Mouse (Mus musculus) liver, postnatal 0 days (tissue): ENCODE measurements at regions not wholly inside any gene's neighbourhood (a gene's known extent, or its start where the extent isn't known, plus 50 kb on each side); places are given as distances from the start of the nearest gene placed in this dataset.

Experiments
- ATAC-seq: fragments of 200-750 bp; cut with Nextera tagmentation; 2 replicates; pipeline ENCODE4 v1.8.0; 2017; ENCODE audit warnings: mild to moderate bottlenecking, moderate library complexity
- DNase-seq: peaks from one replicate; pipeline ENCODE4 v3.0.0-alpha.2; 2016
- H3K27ac ChIP-seq: fragments of 300-500 bp; sonication (generic); 2 replicates; pipeline ENCODE4 v1.5.1; 2014; ENCODE audit warnings: antibody characterized with exemption, moderate library complexity, mild to moderate bottlenecking, low read depth
- H3K27me3 ChIP-seq: fragments of 300-500 bp; sonication (generic); 2 replicates; pipeline ENCODE4 v1.6.1; 2014; ENCODE audit warnings: low read length, control low read depth, mixed read lengths; ENCODE audit not compliant: insufficient read depth
- H3K36me3 ChIP-seq: fragments of 300-500 bp; sonication (generic); replicated peaks from 2 replicates; pipeline ENCODE4 v1.6.1; 2014; ENCODE audit warnings: mild to moderate bottlenecking, control low read depth, low read length, moderate library complexity, mixed read lengths; ENCODE audit not compliant: insufficient read depth
- H3K4me1 ChIP-seq: fragments of 300-500 bp; sonication (generic); 2 replicates; pipeline ENCODE4 v1.6.1; 2014; ENCODE audit warnings: antibody characterized with exemption, mild to moderate bottlenecking, control low read depth; ENCODE audit not compliant: insufficient read depth
- H3K4me2 ChIP-seq: fragments of 300-500 bp; sonication (generic); 2 replicates; pipeline ENCODE4 v1.6.1; 2014; ENCODE audit warnings: low read depth, mild to moderate bottlenecking, low read length, moderate library complexity, mixed read lengths
- H3K4me3 ChIP-seq: fragments of 300-500 bp; sonication (generic); 2 replicates; pipeline ENCODE4 v1.5.1; 2014; ENCODE audit warnings: low read depth, low read length
- H3K9ac ChIP-seq: fragments of 300-500 bp; sonication (generic); replicated peaks from 2 replicates; pipeline ENCODE4 v1.6.1; 2014; ENCODE audit warnings: mild to moderate bottlenecking, moderate library complexity
- H3K9me3 ChIP-seq: fragments of 300-500 bp; sonication (generic); 2 replicates; pipeline ENCODE4 v1.6.1; 2016; ENCODE audit warnings: mild to moderate bottlenecking, control low read depth, low read length, mixed read lengths
- CTCF ChIP-seq: sonication (generic); IDR thresholded peaks from 2 replicates; pipeline ENCODE4 v1.5.1; 2016; ENCODE audit warnings: antibody characterized with exemption, low read depth
- EP300 ChIP-seq: IDR thresholded peaks from 2 replicates; pipeline ENCODE4 v1.6.1; 2016; ENCODE audit warnings: antibody characterized with exemption, low read depth, mild to moderate bottlenecking
- WGBS: fragments of 180-500 bp; shearing (Covaris S2); extraction: QIAGEN DNeasy Blood & Tissue Kit; methylation state at CpG from one replicate; pipeline ENCODE4 v1.1.7; 2014; ENCODE audit not compliant: insufficient replicate concordance; 5-methylcytosine and 5-hydroxymethylcytosine counted together

DNA sequence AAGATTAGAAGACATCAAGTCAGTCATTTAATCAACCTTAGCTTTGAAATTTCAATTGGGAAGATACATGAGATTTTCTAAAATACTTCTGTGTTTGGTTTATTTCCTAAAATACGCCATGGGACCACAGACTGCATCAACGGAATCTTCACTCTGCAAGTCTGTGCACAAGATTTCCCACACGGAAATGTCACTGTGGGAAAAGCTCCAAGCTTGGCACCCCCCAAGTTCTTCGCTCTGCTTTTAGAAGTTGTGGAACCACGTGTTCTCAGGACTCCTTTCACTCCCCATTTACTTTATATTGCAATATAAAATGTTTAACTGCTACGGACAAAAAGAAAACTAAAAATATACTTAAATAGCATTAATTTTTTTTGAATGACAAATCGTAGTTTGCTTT, 254.8 kb upstream of the Pbx1 start:
- DNase-seq (no peak), ATAC-seq (no peak)
- 72% methylated on average over 7 of the region's 7 CpGs for WGBS
- Histone ChIP-seq H3K4me2 (no peak overlapping the region), H3K27ac (no peak overlapping the region), H3K9ac (no peak overlapping the region), H3K4me3 (no peak overlapping the region), H3K27me3 (no peaks in the 10 kb centered on the region), H3K9me3 (no peaks in the 10 kb centered on the region), H3K4me1 (no peaks in the 10 kb centered on the region), H3K36me3 (no peaks in the 10 kb centered on the region)
- TF ChIP-seq EP300 (no peak), CTCF (no peak)

GRCm38 (mm10) chr1:168685147-168685546, 253.1 kb upstream of the Pbx1 start:
- no peaks in the 10 kb centered on the region for H3K36me3 ChIP-seq
- H3K9ac ChIP-seq: no peak overlapping the region
- no peaks in the 10 kb centered on the region for H3K4me1 ChIP-seq
- DNase-seq (no peak), ATAC-seq (no peak)
- TF ChIP-seq EP300: no peak
- no peak for TF ChIP-seq CTCF
- WGBS: 57% methylated on average over 2 of the region's 2 CpGs
- H3K27me3 ChIP-seq: no peaks in the 10 kb centered on the region
- H3K9me3 ChIP-seq: no peaks in the 10 kb centered on the region
- H3K4me3 ChIP-seq: no peak overlapping the region
- H3K4me2 ChIP-seq: no peak overlapping the region
- no peak overlapping the region for H3K27ac ChIP-seq

- no peaks in the 10 kb centered on the region for H3K36me3 ChIP-seq
- H3K27me3 ChIP-seq: no peaks in the 10 kb centered on the region
- 75% methylated on average over 6 of the region's 6 CpGs for WGBS
- H3K4me2 ChIP-seq: no peak overlapping the region
- ATAC-seq (no peak), DNase-seq (no peak)
- H3K4me3 ChIP-seq: no peak overlapping the region
- H3K9me3 ChIP-seq: no peaks in the 10 kb centered on the region
- no peak overlapping the region for H3K27ac ChIP-seq
- no peak for TF ChIP-seq CTCF
- TF ChIP-seq EP300: no peak
- no peak overlapping the region for H3K9ac ChIP-seq
- H3K4me1 ChIP-seq: no peaks in the 10 kb centered on the region
These were observed 249.8 kb upstream of the Pbx1 start for GRCm38 (mm10) chr1:168681685-168682491.

- no peaks in the 10 kb centered on the region for H3K36me3 ChIP-seq
- no peaks in the 10 kb centered on the region for H3K9me3 ChIP-seq
- DNase-seq (no peak), ATAC-seq (peak; percentile 66)
- H3K27ac ChIP-seq: no peak overlapping the region
- H3K4me1 ChIP-seq: no peaks in the 10 kb centered on the region
- no peak overlapping the region for H3K4me3 ChIP-seq
- 52% methylated on average over 3 of the region's 3 CpGs for WGBS
- TF ChIP-seq CTCF (no peak), EP300 (no peak)
- H3K27me3 ChIP-seq: no peaks in the 10 kb centered on the region
- H3K9ac ChIP-seq: no peak overlapping the region
- H3K4me2 ChIP-seq: no peak overlapping the region
These were observed 248.6 kb upstream of the Pbx1 start for GRCm38 (mm10) chr1:168680674-168681073.

- Histone ChIP-seq H3K36me3 (no peaks in the 10 kb centered on the region), H3K4me1 (no peaks in the 10 kb centered on the region), H3K9me3 (no peaks in the 10 kb centered on the region), H3K4me3 (no peak overlapping the region), H3K27ac (no peak overlapping the region), H3K9ac (no peak overlapping the region), H3K4me2 (no peak overlapping the region), H3K27me3 (no peaks in the 10 kb centered on the region)
- TF ChIP-seq CTCF: no peak
- TF ChIP-seq EP300: no peak
- WGBS: 64% methylated on average over 29 of the region's 29 CpGs
- DNase-seq (no peak), ATAC-seq (no peak)
These were observed 244.6 kb upstream of the Pbx1 start for GRCm38 (mm10) chr1:168676418-168677413.

- no peak overlapping the region for H3K9ac ChIP-seq
- H3K4me3 ChIP-seq: no peak overlapping the region
- ATAC-seq (no peak), DNase-seq (no peak)
- H3K4me1 ChIP-seq: no peaks in the 10 kb centered on the region
- H3K9me3 ChIP-seq: no peaks in the 10 kb centered on the region
- H3K4me2 ChIP-seq: no peak overlapping the region
- H3K27ac ChIP-seq: no peak overlapping the region
- 67% methylated on average over 10 of the region's 10 CpGs for WGBS
- H3K27me3 ChIP-seq: no peaks in the 10 kb centered on the region
- TF ChIP-seq EP300 (no peak), CTCF (no peak)
- H3K36me3 ChIP-seq: no peaks in the 10 kb centered on the region
These were observed 243.7 kb upstream of the Pbx1 start for GRCm38 (mm10) chr1:168675741-168676140.
